Mouse (Mus musculus): ENCODE measurements around the gene Tbck.

Gene Tbck

DNA sequence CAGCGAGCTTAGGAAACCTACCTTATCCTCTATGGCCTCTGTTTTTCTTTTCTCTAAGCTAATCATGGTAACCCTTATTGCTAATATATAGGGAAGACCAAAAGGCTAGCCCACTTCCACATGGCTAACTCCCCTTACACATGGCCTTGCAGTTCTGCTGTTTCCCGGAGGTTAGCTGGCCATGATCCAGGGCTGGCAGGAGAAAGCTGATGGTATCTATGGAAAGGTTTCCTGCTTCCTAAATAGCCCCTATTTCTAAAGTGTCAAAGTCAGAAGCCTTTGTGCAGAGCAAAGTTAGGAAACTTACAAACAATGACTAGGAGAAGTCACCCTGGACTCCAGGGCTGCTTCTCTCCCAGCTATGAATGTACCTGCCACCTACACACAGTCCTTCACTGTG, 184.9 kb downstream of the Tbck start:
- no peak for DNase-seq (ENCODE audit: low spot score in 2 of 2)

DNA sequence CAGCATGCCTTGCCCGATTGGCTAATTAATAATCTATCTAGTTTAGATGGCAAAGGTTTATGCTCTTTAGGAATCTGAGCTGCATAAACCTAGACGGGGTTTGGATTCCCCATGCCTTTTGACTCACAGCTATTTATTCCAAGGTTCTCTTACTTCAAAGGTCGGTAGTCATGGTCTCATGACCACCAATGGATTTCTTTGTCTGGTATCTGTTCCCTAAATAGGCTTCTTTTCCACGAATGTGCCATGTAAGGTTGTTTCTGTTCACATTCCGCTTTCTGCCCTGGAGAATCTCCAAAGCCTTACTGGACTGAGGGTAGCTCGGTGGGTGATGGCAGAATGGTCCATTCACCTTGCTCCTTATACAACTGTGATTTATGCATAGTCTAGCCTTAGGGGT, 186.1 kb downstream of the Tbck start:
- peak in 1 of 2 experiments; percentile 20 for DNase-seq (ENCODE audit: low spot score in 2 of 2)

DNA sequence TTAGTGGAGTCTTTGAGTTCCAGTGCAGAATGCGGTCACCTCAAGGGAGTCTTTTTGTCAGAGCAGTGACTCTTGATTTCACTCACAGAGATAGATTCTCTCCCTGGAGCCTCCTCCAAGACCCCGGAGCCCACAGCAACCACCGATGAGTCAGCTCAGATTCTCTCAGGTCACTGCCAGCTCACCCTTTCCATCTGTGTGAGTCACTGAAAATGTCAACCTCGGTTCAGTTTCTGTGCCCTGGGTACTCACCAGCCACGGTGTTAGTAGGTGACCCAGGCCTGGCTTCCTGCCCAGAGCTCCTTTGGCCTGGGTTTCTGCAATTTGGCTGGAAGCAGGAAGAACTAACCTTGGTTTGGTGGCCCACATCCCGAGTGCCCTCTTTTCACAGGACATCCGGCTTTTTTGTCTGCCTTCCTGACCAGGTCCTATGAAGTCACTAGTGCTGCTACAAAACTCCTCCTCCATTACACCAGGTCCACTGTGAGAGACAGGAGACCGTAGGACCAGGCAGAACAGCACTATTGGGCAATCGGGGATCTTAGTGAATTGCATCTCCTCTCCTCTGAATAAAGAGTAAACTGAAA, 187.5 kb downstream of the Tbck start:
- no peak for DNase-seq (ENCODE audit: low spot score in 2 of 2)

- DNase-seq (ENCODE audit: low spot score in 2 of 2) = no peak
These were observed 189.3 kb downstream of the Tbck start for GRCm38 (mm10) chr3:132873251-132873650.

GRCm38 (mm10) chr3:132876011-132876708, 192.2 kb downstream of the Tbck start:
- DNase-seq (ENCODE audit: low spot score in 2 of 2) = no peak

DNA sequence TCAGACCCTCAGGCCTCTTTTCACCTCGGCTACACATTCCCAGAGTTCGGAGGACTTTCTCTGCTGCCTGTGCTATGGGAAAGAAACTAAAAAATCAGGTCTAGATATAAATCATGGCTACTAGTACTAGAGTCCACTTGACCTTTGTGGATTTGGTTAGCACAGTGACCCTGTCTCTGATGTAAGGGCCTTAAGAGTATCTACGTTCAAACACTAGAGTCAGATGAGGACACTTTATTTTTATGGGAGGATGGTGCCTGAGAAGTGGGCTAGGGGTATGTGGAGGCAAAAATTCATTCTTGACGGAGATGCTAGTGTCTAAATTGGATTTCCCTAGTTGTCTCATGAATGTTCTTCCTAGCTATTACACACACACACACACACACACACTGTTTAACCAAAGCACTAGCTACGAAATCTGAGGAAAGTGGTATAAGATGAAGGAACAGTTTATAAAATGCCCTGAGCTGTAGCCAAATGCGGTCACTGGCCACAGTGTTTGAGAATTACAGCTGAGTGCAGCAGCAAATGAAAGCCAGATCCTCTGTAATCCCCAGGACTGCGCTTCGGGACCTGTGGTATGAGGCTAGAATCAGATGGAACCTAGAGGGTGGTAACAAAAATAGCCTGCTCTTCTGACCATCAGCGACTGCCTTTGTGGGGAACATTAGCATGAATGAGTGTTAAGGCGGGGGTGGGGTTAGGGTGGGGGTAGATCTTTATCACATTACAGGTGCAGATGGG, 193.2 kb downstream of the Tbck start:
- DNase-seq (ENCODE audit: low spot score in 2 of 2) = no peak

- DNase-seq (ENCODE audit: low spot score in 2 of 2) = no peak
These were observed 196.4 kb downstream of the Tbck start for GRCm38 (mm10) chr3:132880361-132880760.

DNA sequence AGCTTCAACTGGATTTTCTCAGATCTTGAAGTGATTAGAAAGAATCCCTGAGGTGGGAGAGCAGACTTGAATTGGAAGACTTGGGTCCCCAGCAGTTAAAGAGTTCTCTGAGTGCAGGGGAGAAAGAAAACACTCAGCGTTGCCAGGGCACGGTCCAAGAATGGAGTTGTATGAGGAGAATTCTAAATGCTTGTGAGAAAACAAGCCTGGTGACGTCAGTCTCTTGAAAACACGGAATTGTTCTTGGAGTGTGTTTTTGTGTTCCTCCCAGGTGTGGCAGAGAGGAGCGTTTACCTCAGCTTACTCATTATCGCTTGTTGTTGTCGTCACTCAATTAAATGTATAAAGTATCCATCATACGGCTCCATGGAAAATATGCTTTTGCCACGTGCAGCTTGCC, 196.9 kb downstream of the Tbck start:
- DNase-seq (ENCODE audit: low spot score in 2 of 2) = no peak

DNA sequence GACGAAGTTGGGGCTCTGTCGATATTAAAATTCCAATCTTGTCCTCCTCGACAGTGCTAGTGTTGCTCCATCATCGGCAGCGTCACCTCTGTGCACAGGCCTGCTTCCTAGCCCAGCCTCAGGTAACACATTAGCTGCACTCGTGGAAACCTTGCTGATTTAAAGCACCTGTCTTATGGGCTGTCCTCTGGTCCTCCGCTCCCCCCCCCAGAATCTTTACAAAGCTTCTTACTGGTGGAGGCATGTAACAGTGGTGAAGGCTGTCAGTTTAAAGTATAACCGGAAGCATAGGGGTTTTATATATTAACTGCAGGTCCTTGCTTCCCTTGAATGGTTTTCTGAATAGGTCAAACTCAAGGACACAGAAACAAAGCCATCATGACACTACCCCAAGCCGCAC, 199.3 kb downstream of the Tbck start:
- DNase-seq (ENCODE audit: low spot score in 2 of 2) = no peak

DNA sequence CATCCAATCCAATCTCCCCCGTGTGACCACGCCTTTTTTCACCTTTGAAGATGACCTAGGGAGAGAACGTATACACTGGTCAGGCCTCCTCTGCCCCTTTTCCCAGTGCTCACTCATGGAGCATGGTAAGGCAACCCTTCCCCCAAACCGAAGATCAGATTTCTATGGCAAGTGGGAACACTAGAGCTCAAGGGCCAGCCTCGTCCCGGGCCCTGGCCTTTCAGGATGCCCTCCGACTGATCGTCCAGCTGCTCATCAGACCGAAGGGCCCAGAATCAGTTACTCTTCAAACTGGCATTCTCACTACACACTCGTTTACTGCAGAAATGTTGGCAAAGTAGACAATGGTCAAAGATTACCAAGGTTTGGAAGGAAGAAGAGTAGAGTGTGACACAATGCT, 200.5 kb downstream of the Tbck start:
- DNase-seq (ENCODE audit: low spot score in 2 of 2) = no peak

GRCm38 (mm10) chr3:132886419-132887050, 202.6 kb downstream of the Tbck start:
- DNase-seq (ENCODE audit: low spot score in 2 of 2) = no peak

GRCm38 (mm10) chr3:132887074-132887848, 203.3 kb downstream of the Tbck start:
- no peak for DNase-seq (ENCODE audit: low spot score in 2 of 2)
